12 mouse cellular contexts compared by ENCODE assay signal in genomic region chr3:108132484-108132883, GRCm38 (mm10). TPM values are rescaled to one million over a fixed set of nuclear protein-coding genes. Genes with fewer than 3 reads are reported as not detected.
DNase-seq lines count a peak whose midpoint lies in the region; ATAC-seq and TF ChIP-seq lines count a peak whose summit lies in the region.
"Had no signal": no experiment of that assay in that cellular context is flagged by ENCODE, and none has a peak within 500 bp of the region (broad histone marks: within the 10 kb centered on the region; RNA-seq: fewer than 3 reads in every experiment).

No protein-coding gene starts in this region.

- H3K9ac ChIP-seq in heart, postnatal 0 days (replicated peaks; ENCODE audit: low read depth, low read length) = no peak overlapping the region
- H3K9ac ChIP-seq in liver, embryonic 14.5 days (replicated peaks) = no peak overlapping the region
- H3K9ac ChIP-seq: hindbrain, embryonic 12.5 days had no signal

- peaks cover 18% of the 10 kb centered on the region for H3K4me1 ChIP-seq in heart, postnatal 0 days (ENCODE audit: control insufficient read depth, insufficient read depth)
- H3K4me1 ChIP-seq in liver, embryonic 14.5 days (replicated peaks; ENCODE audit: control insufficient read depth in 2 of 2, insufficient read depth in 2 of 2, low read length in 1 of 2) = peaks cover 42 to 49% of the 10 kb centered on the region in 2 experiments

- DNase-seq in heart, postnatal 0 days (ENCODE audit: low spot score) = no peak
- DNase-seq in heart, adult 9 months (ENCODE audit: low spot score in 2 of 2) = no peak
- no peak for DNase-seq in liver, embryonic 14.5 days (ENCODE audit: low read depth in 3 of 3, low spot score in 3 of 3)
- DNase-seq in splenic B cell, adult 2 months (ENCODE audit: low read depth, low spot score) = peak; percentile 17
- DNase-seq in right cerebral cortex, postnatal 25 days = no peak
- no peak for DNase-seq in spleen, adult 18-20 months
- DNase-seq: cerebellum, postnatal 14 days; layer of hippocampus, postnatal 36 days; thymus, postnatal 36 days had no signal

- no peak overlapping the region for H3K4me3 ChIP-seq in heart, postnatal 0 days (ENCODE audit: low read depth, low read length)
- no peak overlapping the region for H3K4me3 ChIP-seq in liver, embryonic 14.5 days (ENCODE audit: insufficient read depth in 1 of 2, low read depth in 2 of 2, low read length in 2 of 2)
- H3K4me3 ChIP-seq: hindbrain, embryonic 12.5 days had no signal

- peak overlapping the region; percentile 36 for H3K27ac ChIP-seq in heart, postnatal 0 days (ENCODE audit: low read depth)
- peak overlapping the region; percentile 16; the same call in 1 of the 2 replicates for H3K27ac ChIP-seq in liver, embryonic 14.5 days
- H3K27ac ChIP-seq: hindbrain, embryonic 12.5 days; kidney, postnatal 0 days had no signal

- H3K9me3 ChIP-seq in heart, postnatal 0 days (replicated peaks; ENCODE audit: control insufficient read depth, low read length) = no peaks in the 10 kb centered on the region
- H3K9me3 ChIP-seq in liver, embryonic 14.5 days (ENCODE audit: control insufficient read depth, low read length) = no peaks in the 10 kb centered on the region
- H3K9me3 ChIP-seq: hindbrain, embryonic 12.5 days had no signal

- H3K36me3 ChIP-seq in heart, postnatal 0 days (replicated peaks; ENCODE audit: control insufficient read depth, insufficient read depth, low read length) = no peaks in the 10 kb centered on the region; the same call in 1 of the 2 replicates
- H3K36me3 ChIP-seq in liver, embryonic 14.5 days (replicated peaks; ENCODE audit: control insufficient read depth, insufficient read depth, low read depth) = peaks cover 6% of the 10 kb centered on the region
- no peaks in the 10 kb centered on the region for H3K36me3 ChIP-seq in splenic B cell, adult 2 months (ENCODE audit: control insufficient read depth, insufficient read depth, low read length, poor library complexity, severe bottlenecking)
- H3K36me3 ChIP-seq: hindbrain, embryonic 12.5 days had no signal

- no peak for TF ChIP-seq CTCF in heart, postnatal 0 days (IDR thresholded peaks at IDR 0.05; ENCODE audit: low read depth)
- TF ChIP-seq CTCF in liver, embryonic 14.5 days (IDR thresholded peaks at IDR 0.05; ENCODE audit: low read depth) = no peak

- no peak overlapping the region for H3K4me2 ChIP-seq in heart, postnatal 0 days (ENCODE audit: low read depth, low read length)
- H3K4me2 ChIP-seq in liver, embryonic 14.5 days (ENCODE audit: low read depth) = no peak overlapping the region
- H3K4me2 ChIP-seq: hindbrain, embryonic 12.5 days had no signal

- WGBS in heart, postnatal 0 days = 59% methylated on average over 1 of the region's 1 CpGs
- 68% methylated on average over 1 of the region's 1 CpGs for WGBS in liver, embryonic 14.5 days (ENCODE audit: insufficient replicate concordance)

- no peaks in the 10 kb centered on the region for H3K27me3 ChIP-seq in heart, postnatal 0 days (ENCODE audit: control insufficient read depth, insufficient read depth, low read length)
- H3K27me3 ChIP-seq in liver, embryonic 14.5 days (ENCODE audit: control insufficient read depth, insufficient read depth, low read length) = no peaks in the 10 kb centered on the region
- no peaks in the 10 kb centered on the region for H3K27me3 ChIP-seq in splenic B cell, adult 2 months (ENCODE audit: control insufficient read depth, insufficient read depth, low read length, poor library complexity, severe bottlenecking)
- H3K27me3 ChIP-seq: hindbrain, embryonic 12.5 days had no signal

- TF ChIP-seq EP300 in heart, postnatal 0 days (IDR thresholded peaks at IDR 0.05; ENCODE audit: low read depth) = no peak
- no peak for TF ChIP-seq EP300 in liver, embryonic 14.5 days (IDR thresholded peaks at IDR 0.05; ENCODE audit: low read depth)

- no peak for ATAC-seq in heart, postnatal 0 days (ENCODE audit: insufficient read depth, low read depth)
- ATAC-seq in common myeloid progenitor, adult 5-6 weeks (replicated peaks; ENCODE audit: low read depth, poor library complexity, severe bottlenecking) = peak; percentile 36
- no peak for ATAC-seq in liver, embryonic 14.5 days (ENCODE audit: insufficient read depth)

RNA-seq across cellular contexts. Expression of gene Gnai3, which starts 13.5 kb away (rescaled TPM):
- total RNA-seq in heart, postnatal 0 days (2014; rRNA removed; ENCODE audit: low replicate concordance) = 30.2 and 41.0 TPM in 2 replicates
- 35.8 and 37.4 TPM in 2 replicates for polyA plus RNA-seq in heart, postnatal 0 days (2015; fragmentation: Nextera tagmentation; extraction: Ambion mirVana)
- total RNA-seq in common myeloid progenitor, adult 5-6 weeks (2017) = 120 and 122 TPM in 2 replicates
- 18.4 and 28.7 TPM in 2 replicates for polyA plus RNA-seq in liver, embryonic 14.5 days (2012; rRNA removed)
- 57.4 and 58.0 TPM in 2 replicates for polyA plus RNA-seq in liver, embryonic 14.5 days (2014; fragmentation: Nextera tagmentation; extraction: Ambion mirVana)

RNA-seq across cellular contexts. Expression of gene Gpr61, which starts 22.2 kb away (rescaled TPM):
- total RNA-seq in heart, postnatal 0 days (2014; rRNA removed; ENCODE audit: low replicate concordance) = 0.04 TPM in 1 of 2 replicates, not detected in the other
- 0.05 and 0.11 TPM in 2 replicates for polyA plus RNA-seq in heart, postnatal 0 days (2015; fragmentation: Nextera tagmentation; extraction: Ambion mirVana)
- total RNA-seq in common myeloid progenitor, adult 5-6 weeks (2017) = not detected in 2 replicates
- polyA plus RNA-seq in liver, embryonic 14.5 days (2012; rRNA removed) = not detected in 2 replicates
- polyA plus RNA-seq in liver, embryonic 14.5 days (2014; fragmentation: Nextera tagmentation; extraction: Ambion mirVana) = 0.04 TPM in 1 of 2 replicates, not detected in the other
- polyA plus RNA-seq: kidney, postnatal 0 days had no signal

RNA-seq across cellular contexts. Expression of gene Gnat2, which starts 39.9 kb away (rescaled TPM):
- total RNA-seq in heart, postnatal 0 days (2014; rRNA removed; ENCODE audit: low replicate concordance) = 0.19 TPM in 1 of 2 replicates, not detected in the other
- polyA plus RNA-seq in heart, postnatal 0 days (2015; fragmentation: Nextera tagmentation; extraction: Ambion mirVana) = 0.45 and 1.1 TPM in 2 replicates
- total RNA-seq in common myeloid progenitor, adult 5-6 weeks (2017) = 5.2 TPM in 1 of 2 replicates, not detected in the other
- 0.60 and 1.4 TPM in 2 replicates for polyA plus RNA-seq in liver, embryonic 14.5 days (2012; rRNA removed)
- polyA plus RNA-seq in liver, embryonic 14.5 days (2014; fragmentation: Nextera tagmentation; extraction: Ambion mirVana) = 1.8 and 2.5 TPM in 2 replicates
- total RNA-seq: layer of hippocampus, postnatal 36 days had no signal

RNA-seq across cellular contexts. Expression of gene Ampd2, which starts 46.0 kb away (rescaled TPM):
- 17.3 and 77.9 TPM in 2 replicates for total RNA-seq in heart, postnatal 0 days (2014; rRNA removed; ENCODE audit: low replicate concordance)
- polyA plus RNA-seq in heart, postnatal 0 days (2015; fragmentation: Nextera tagmentation; extraction: Ambion mirVana) = 12.7 and 12.8 TPM in 2 replicates
- total RNA-seq in common myeloid progenitor, adult 5-6 weeks (2017) = 35.3 and 36.7 TPM in 2 replicates
- 40.9 and 49.6 TPM in 2 replicates for polyA plus RNA-seq in liver, embryonic 14.5 days (2012; rRNA removed)
- polyA plus RNA-seq in liver, embryonic 14.5 days (2014; fragmentation: Nextera tagmentation; extraction: Ambion mirVana) = 34.3 and 37.8 TPM in 2 replicates

RNA-seq across cellular contexts. Expression of gene Amigo1, which starts 53.7 kb away (rescaled TPM):
- total RNA-seq in heart, postnatal 0 days (2014; rRNA removed; ENCODE audit: low replicate concordance) = 5.0 and 11.9 TPM in 2 replicates
- polyA plus RNA-seq in heart, postnatal 0 days (2015; fragmentation: Nextera tagmentation; extraction: Ambion mirVana) = 3.5 and 3.8 TPM in 2 replicates
- total RNA-seq in common myeloid progenitor, adult 5-6 weeks (2017) = 3.1 and 4.5 TPM in 2 replicates
- polyA plus RNA-seq in liver, embryonic 14.5 days (2012; rRNA removed) = 0.45 and 0.60 TPM in 2 replicates
- polyA plus RNA-seq in liver, embryonic 14.5 days (2014; fragmentation: Nextera tagmentation; extraction: Ambion mirVana) = 0.49 and 0.56 TPM in 2 replicates
